Mouse (Mus musculus) myocyte (in vitro differentiated cells): ENCODE measurements around the gene Vtn. TPM values are rescaled to one million over a fixed set of nuclear protein-coding genes. Genes with fewer than 3 reads are reported as not detected.
A peak's percentile ranks its signal among the peaks of the same experiment; 100 is the strongest.

Experiments
- H3K27me3 ChIP-seq: one replicate; pipeline ENCODE4 v1.6.1; 2011; ENCODE audit not compliant: control insufficient read depth, insufficient read depth, insufficient read length
- H3K36me3 ChIP-seq: one replicate; pipeline ENCODE4 v1.6.1; 2011; ENCODE audit not compliant: control insufficient read depth, insufficient read depth
- H3K4me2 ChIP-seq: one replicate; pipeline ENCODE4 v1.6.1; 2011; ENCODE audit warnings: low read depth, control low read depth
- H3K4me3 ChIP-seq: one replicate; pipeline ENCODE4 v1.5.1; 2011; ENCODE audit warnings: mild to moderate bottlenecking, control low read depth, moderate library complexity
- H3K79me2 ChIP-seq: one replicate; pipeline ENCODE4 v1.6.1; 2011; ENCODE audit not compliant: control insufficient read depth, insufficient read depth
- H3ac ChIP-seq: one replicate; pipeline ENCODE4 v1.6.1; 2011; ENCODE audit not compliant: control insufficient read depth, insufficient read length
- CEBPB ChIP-seq: IDR thresholded peaks from 2 replicates; pipeline ENCODE4 v1.6.1; 2011; ENCODE audit warnings: mild to moderate bottlenecking, moderate library complexity; ENCODE audit not compliant: poor library complexity, insufficient read depth, severe bottlenecking
- E2F4 ChIP-seq: IDR thresholded peaks from one replicate; pipeline ENCODE4 v1.6.1; 2011; ENCODE audit warnings: mild to moderate bottlenecking, control low read depth, moderate library complexity; ENCODE audit not compliant: insufficient read depth
- MAX ChIP-seq: IDR thresholded peaks from one replicate; pipeline ENCODE4 v1.6.1; 2011; ENCODE audit warnings: low read depth, mild to moderate bottlenecking, control low read depth
- MYOD1 ChIP-seq, 3 experiments: IDR thresholded peaks; one replicate each; pipeline ENCODE4 v1.6.1; 2011; ENCODE audit warnings: control low read depth in 2 of 3, low read depth in 2 of 3, mild to moderate bottlenecking in 2 of 3, moderate library complexity in 1 of 3; ENCODE audit not compliant: insufficient read length in 2 of 3, control insufficient read depth in 1 of 3
- MYOG ChIP-seq, 3 experiments: IDR thresholded peaks; one replicate each; pipeline ENCODE4 v1.6.1; 2011; ENCODE audit warnings: control low read depth in 2 of 3, low read depth in 2 of 3, mild to moderate bottlenecking in 2 of 3; ENCODE audit not compliant: insufficient read length in 2 of 3, control insufficient read depth in 1 of 3, insufficient read depth in 1 of 3
- POLR2A ChIP-seq: IDR thresholded peaks from one replicate; pipeline ENCODE4 v1.6.1; 2011; ENCODE audit warnings: low read depth, mild to moderate bottlenecking, control low read depth, moderate library complexity; ENCODE audit not compliant: insufficient read length
- POLR2AphosphoS2 ChIP-seq: IDR thresholded peaks from one replicate; pipeline ENCODE4 v1.6.1; 2011; ENCODE audit warnings: low read depth, control low read depth; ENCODE audit not compliant: insufficient read length
- REST ChIP-seq: IDR thresholded peaks from one replicate; pipeline ENCODE4 v1.6.1; 2011; ENCODE audit warnings: mild to moderate bottlenecking, control low read depth, moderate library complexity; ENCODE audit not compliant: insufficient read depth, insufficient read length
- SRF ChIP-seq: IDR thresholded peaks from one replicate; pipeline ENCODE4 v1.6.1; 2011; ENCODE audit warnings: low read depth; ENCODE audit not compliant: control insufficient read depth, insufficient read length
- TCF12 ChIP-seq: IDR thresholded peaks from one replicate; pipeline ENCODE4 v1.6.1; 2011; ENCODE audit warnings: mild to moderate bottlenecking, control low read depth; ENCODE audit not compliant: poor library complexity, insufficient read depth, severe bottlenecking
- TCF3 ChIP-seq: IDR thresholded peaks from one replicate; pipeline ENCODE4 v1.6.1; 2011; ENCODE audit warnings: low read depth, control low read depth; ENCODE audit not compliant: insufficient read length
- USF1 ChIP-seq: IDR thresholded peaks from one replicate; pipeline ENCODE4 v1.6.1; 2011; ENCODE audit warnings: low read depth, mild to moderate bottlenecking, control low read depth, moderate library complexity
- polyA plus RNA-seq: library from polyadenylated mRNA; unstranded; fragments of >200 nt; fragmentation: generic; extraction: Trizol; gene quantifications from one replicate; pipeline ENCODE4 v1.2.1, GENCODE M21; 2012; ENCODE audit warnings: missing spikeins

Gene Vtn
- polyA plus RNA-seq, 1 experiment = not detected

GRCm38 (mm10) chr11:78495904-78496303 is 3.0 kb upstream of the Vtn start:
- TF ChIP-seq E2F4 (no peak), MYOD1 (IDR thresholded peaks at IDR 0.05; ENCODE audit: control insufficient read depth in 1 of 3, insufficient read length in 2 of 3, low read depth in 2 of 3) (no peak), TCF12 (no peak), POLR2A (no peak), REST (peak; percentile 89), CEBPB (no peak)
- no peak overlapping the region for H3ac ChIP-seq
- no peak overlapping the region for H3K4me2 ChIP-seq
- no peaks in the 10 kb centered on the region for H3K36me3 ChIP-seq
- peaks cover 25% of the 10 kb centered on the region for H3K27me3 ChIP-seq
- H3K79me2 ChIP-seq = no peaks in the 10 kb centered on the region
- H3K4me3 ChIP-seq = no peak overlapping the region

- Histone ChIP-seq H3K4me2 (peak overlapping the region; percentile 96), H3K27me3 (peaks cover 32% of the 10 kb centered on the region), H3K36me3 (no peaks in the 10 kb centered on the region), H3K4me3 (peak overlapping the region; percentile 24), H3ac (no peak overlapping the region), H3K79me2 (no peaks in the 10 kb centered on the region)
- no peak for TF ChIP-seq MYOD1 (IDR thresholded peaks at IDR 0.05; ENCODE audit: control insufficient read depth in 1 of 3, insufficient read length in 2 of 3, low read depth in 2 of 3)
- TF ChIP-seq E2F4 = no peak
- peak; percentile 89 for TF ChIP-seq REST
These were observed 1.8 kb upstream of the Vtn start for GRCm38 (mm10) chr11:78497071-78497541.

GRCm38 (mm10) chr11:78497544-78498522 is 1.1 kb upstream of the Vtn start, which contains the start of gene Sarm1:
Sarm1 (minus strand) TSS chr11:78497754.
- H3K27me3 ChIP-seq = peaks cover 34% of the 10 kb centered on the region

GRCm38 (mm10) chr11:78499543-78499942 is 652 bp downstream of the Vtn start:
- no peaks in the 10 kb centered on the region for H3K36me3 ChIP-seq
- H3K27me3 ChIP-seq = peaks cover 29% of the 10 kb centered on the region
- no peak overlapping the region for H3K4me3 ChIP-seq
- no peak overlapping the region for H3K4me2 ChIP-seq
- H3K79me2 ChIP-seq = no peaks in the 10 kb centered on the region
- no peak overlapping the region for H3ac ChIP-seq
- no peak for TF ChIP-seq MYOG (IDR thresholded peaks at IDR 0.05; ENCODE audit: control insufficient read depth in 1 of 3, insufficient read depth in 1 of 3, insufficient read length in 2 of 3, low read depth in 2 of 3)
- TF ChIP-seq MYOD1 (IDR thresholded peaks at IDR 0.05; ENCODE audit: control insufficient read depth in 1 of 3, insufficient read length in 2 of 3, low read depth in 2 of 3) = no peak
- no peak for TF ChIP-seq TCF3
- TF ChIP-seq MAX = no peak

More at GRCm38 (mm10) chr11:78497544-78498522, 1.1 kb upstream of the Vtn start, which contains the start of gene Sarm1:
- Histone ChIP-seq H3K4me2 (peak within 1 kb of the TSS; percentile 96), H3K36me3 (no peaks in the 10 kb centered on the region), H3K79me2 (no peaks in the 10 kb centered on the region), H3ac (no peak within 1 kb of the TSS), H3K4me3 (peak within 1 kb of the TSS; percentile 24)
- TF ChIP-seq POLR2A = peak; percentile 22
- TF ChIP-seq SRF = no peak

- H3K36me3 ChIP-seq = no peaks in the 10 kb centered on the region
- H3K4me3 ChIP-seq = no peak overlapping the region
- H3K79me2 ChIP-seq = no peaks in the 10 kb centered on the region
- H3ac ChIP-seq = no peak overlapping the region
- H3K4me2 ChIP-seq = no peak overlapping the region
- H3K27me3 ChIP-seq = peaks cover 28% of the 10 kb centered on the region
- no peak for TF ChIP-seq CEBPB
- TF ChIP-seq E2F4 = no peak
- TF ChIP-seq POLR2AphosphoS2 = no peak
- TF ChIP-seq SRF = no peak
- TF ChIP-seq TCF3 = no peak
- no peak for TF ChIP-seq USF1
- TF ChIP-seq MYOG (IDR thresholded peaks at IDR 0.05; ENCODE audit: control insufficient read depth in 1 of 3, insufficient read depth in 1 of 3, insufficient read length in 2 of 3, low read depth in 2 of 3) = no peak
These were observed 1.8 kb downstream of the Vtn start for GRCm38 (mm10) chr11:78500623-78501202.
